Mouse (Mus musculus) CH12.LX (cell line): ENCODE results near the gene Tcte1.

ENCODE experiments used
- EP300 ChIP-seq: IDR thresholded peaks from 2 replicates; pipeline ENCODE4 v1.6.1; 2011; ENCODE audit warnings: low read length, improper control_type of control experiment
- MXI1 ChIP-seq: IDR thresholded peaks from 2 replicates; pipeline ENCODE4 v1.6.1; 2011; ENCODE audit warnings: mild to moderate bottlenecking, low read depth, low read length, improper control_type of control experiment
- NELFE ChIP-seq: IDR thresholded peaks from 2 replicates; pipeline ENCODE4 v1.6.1; 2011; ENCODE audit warnings: low read depth, low read length, improper control_type of control experiment

DNA sequence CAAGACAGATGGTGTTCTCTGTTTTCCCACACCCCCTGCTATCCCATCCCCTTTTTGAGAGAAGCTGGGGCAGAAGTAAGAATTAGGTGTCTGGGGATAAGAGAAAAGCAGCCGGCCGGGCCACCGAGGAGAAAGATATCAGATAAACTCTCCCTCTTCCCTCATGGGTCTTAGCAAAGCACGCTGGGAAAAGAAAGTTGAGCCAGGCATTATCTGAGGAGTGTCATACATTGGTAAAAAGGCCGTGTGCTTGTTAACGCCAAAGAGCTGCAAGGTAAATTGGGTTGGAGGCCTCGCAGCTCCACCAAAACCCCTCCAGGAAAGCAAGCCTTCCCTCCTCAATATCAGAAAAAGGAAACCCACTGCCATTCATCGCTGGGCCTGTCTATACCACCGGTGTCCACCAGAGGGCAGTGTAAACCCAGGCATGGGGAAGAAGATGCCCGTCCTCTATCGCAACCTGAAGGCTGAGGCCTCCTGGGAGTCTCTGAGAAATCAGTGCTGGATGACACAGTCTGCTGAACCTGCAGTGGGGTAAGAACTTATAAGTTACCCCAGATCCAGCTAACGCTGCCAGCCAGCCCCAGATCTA, 44.9 kb upstream of the Tcte1 start:
- TF ChIP-seq NELFE, result no peak
- TF ChIP-seq MXI1, result no peak
- no peak for TF ChIP-seq EP300
